ENCODE assay signal across 8 mouse cellular contexts in genomic region chr4:122995404-122996220, GRCm38 (mm10). TPM values are rescaled to one million over a fixed set of nuclear protein-coding genes. Genes with fewer than 3 reads are reported as not detected.
DNase-seq lines count a peak whose midpoint lies in the region; ATAC-seq and TF ChIP-seq lines count a peak whose summit lies in the region.

Mycl (plus strand) TSS chr4:122995652.

- no peak for TF ChIP-seq POLR2A in ES-Bruce4 (IDR thresholded peaks at IDR 0.05; ENCODE audit: insufficient read depth, low read length)

- no peaks in the 10 kb centered on the region for H3K9me3 ChIP-seq in ES-Bruce4 (replicated peaks; ENCODE audit: control insufficient read depth, insufficient read depth, low read length, poor library complexity, severe bottlenecking)
- H3K9me3 ChIP-seq in forebrain, embryonic 14.5 days (replicated peaks; ENCODE audit: control insufficient read depth, low read length), result no peaks in the 10 kb centered on the region
- no peaks in the 10 kb centered on the region for H3K9me3 ChIP-seq in liver, embryonic 14.5 days (ENCODE audit: control insufficient read depth, low read length)
- peaks cover 4% of the 10 kb centered on the region; the same call in 1 of the 2 replicates for H3K9me3 ChIP-seq in stomach, embryonic 16.5 days (replicated peaks; ENCODE audit: control insufficient read depth, low read length)

- WGBS in forebrain, embryonic 14.5 days, result under 1% methylated on average over 67 of the region's 69 CpGs
- WGBS in liver, embryonic 14.5 days (ENCODE audit: insufficient replicate concordance), result under 1% methylated on average over 67 of the region's 69 CpGs
- under 1% methylated on average over 65 of the region's 69 CpGs for WGBS in stomach, embryonic 16.5 days

- ATAC-seq in forebrain, embryonic 14.5 days, result peak; percentile 78
- peak; percentile 55 for ATAC-seq in liver, embryonic 14.5 days (ENCODE audit: insufficient read depth)
- peak; percentile 91 for ATAC-seq in stomach, embryonic 16.5 days (ENCODE audit: insufficient read depth, low FRiP score)

- no peaks in the 10 kb centered on the region for H3K27me3 ChIP-seq in ES-Bruce4 (ENCODE audit: control insufficient read depth, insufficient read depth, low read length, poor library complexity, severe bottlenecking)
- H3K27me3 ChIP-seq in forebrain, embryonic 14.5 days (replicated peaks; ENCODE audit: control insufficient read depth, insufficient read depth, low read length), result no peaks in the 10 kb centered on the region
- peaks cover 44% of the 10 kb centered on the region for H3K27me3 ChIP-seq in liver, embryonic 14.5 days (ENCODE audit: control insufficient read depth, insufficient read depth, low read length)
- H3K27me3 ChIP-seq in stomach, embryonic 16.5 days (ENCODE audit: control insufficient read depth, insufficient read depth, low read length), result no peaks in the 10 kb centered on the region

- peak within 1 kb of the TSS; percentile 73 for H3K4me2 ChIP-seq in forebrain, embryonic 14.5 days (ENCODE audit: low read length)
- peak within 1 kb of the TSS; percentile 66 for H3K4me2 ChIP-seq in liver, embryonic 14.5 days (ENCODE audit: low read depth)
- H3K4me2 ChIP-seq in stomach, embryonic 16.5 days (ENCODE audit: low read depth, low read length), result peak within 1 kb of the TSS; percentile 97

- peak within 1 kb of the TSS; percentile 88 for H3K4me3 ChIP-seq in ES-Bruce4 (ENCODE audit: low read depth, low read length)
- peak within 1 kb of the TSS; percentile 91 for H3K4me3 ChIP-seq in forebrain, embryonic 14.5 days (ENCODE audit: low read depth, low read length)
- H3K4me3 ChIP-seq in liver, embryonic 14.5 days (ENCODE audit: insufficient read depth in 1 of 2, low read depth in 2 of 2, low read length in 2 of 2), result peak within 1 kb of the TSS; percentile 36 to 53
- peak within 1 kb of the TSS; percentile 68 for H3K4me3 ChIP-seq in stomach, embryonic 16.5 days (replicated peaks; ENCODE audit: low read length)

- TF ChIP-seq EP300 in ES-Bruce4 (IDR thresholded peaks at IDR 0.05; ENCODE audit: insufficient read depth, low read depth, low read length), result no peak
- TF ChIP-seq EP300 in liver, embryonic 14.5 days (IDR thresholded peaks at IDR 0.05; ENCODE audit: low read depth), result no peak

- peak; percentile 81 for DNase-seq in cerebellum, adult 11 months
- peak; percentile 97 for DNase-seq in forebrain, embryonic 14.5 days (ENCODE audit: low spot score)
- peak; percentile 83 to 85 for DNase-seq in heart, postnatal 10 days
- DNase-seq in kidney, postnatal 4 days, result peak; percentile 92 to 93
- DNase-seq in liver, embryonic 14.5 days (ENCODE audit: low read depth in 3 of 3, low spot score in 3 of 3), result no peak
- peak; percentile 90 for DNase-seq in neural tube, embryonic 10.5 days (ENCODE audit: extremely low spot score, low spot score)

- no peaks in the 10 kb centered on the region for H3K36me3 ChIP-seq in ES-Bruce4 (ENCODE audit: control insufficient read depth, insufficient read depth, low read length, poor library complexity, severe bottlenecking)
- peaks cover 8% of the 10 kb centered on the region for H3K36me3 ChIP-seq in forebrain, embryonic 14.5 days (ENCODE audit: control insufficient read depth, insufficient read depth, low read length)
- H3K36me3 ChIP-seq in liver, embryonic 14.5 days (replicated peaks; ENCODE audit: control insufficient read depth, insufficient read depth, low read depth), result no peaks in the 10 kb centered on the region
- no peaks in the 10 kb centered on the region for H3K36me3 ChIP-seq in stomach, embryonic 16.5 days (ENCODE audit: control insufficient read depth, insufficient read depth, low read length)

- no peak within 1 kb of the TSS for H3K27ac ChIP-seq in ES-Bruce4 (ENCODE audit: insufficient read depth, low read length)
- H3K27ac ChIP-seq in forebrain, embryonic 14.5 days (ENCODE audit: low read depth, low read length), result peak within 1 kb of the TSS; percentile 94
- no peak within 1 kb of the TSS for H3K27ac ChIP-seq in liver, embryonic 14.5 days
- peak within 1 kb of the TSS; percentile 71 for H3K27ac ChIP-seq in stomach, embryonic 16.5 days (ENCODE audit: low read length)

- H3K9ac ChIP-seq in ES-Bruce4 (ENCODE audit: low read depth, poor library complexity, severe bottlenecking), result peak within 1 kb of the TSS; percentile 78
- H3K9ac ChIP-seq in forebrain, embryonic 14.5 days (ENCODE audit: low read length), result peak within 1 kb of the TSS; percentile 95
- no peak within 1 kb of the TSS for H3K9ac ChIP-seq in liver, embryonic 14.5 days (replicated peaks)
- H3K9ac ChIP-seq in stomach, embryonic 16.5 days (ENCODE audit: low read length), result peak within 1 kb of the TSS; percentile 84

- TF ChIP-seq CTCF in ES-Bruce4 (IDR thresholded peaks at IDR 0.05; ENCODE audit: low read depth, low read length), result peak; percentile 83
- peak; percentile 87 for TF ChIP-seq CTCF in liver, embryonic 14.5 days (IDR thresholded peaks at IDR 0.05; ENCODE audit: low read depth)

- intact Hi-C loops in heart, postnatal 10 days (cut with DNase I), result loop anchor here (1.0 kb wide), 1 partner anchor 88 kb away; no protein-coding TSS in a partner anchor

- H3K4me1 ChIP-seq in ES-Bruce4 (ENCODE audit: control insufficient read depth, insufficient read depth, low read length), result peaks cover 3% of the 10 kb centered on the region
- H3K4me1 ChIP-seq in forebrain, embryonic 14.5 days (ENCODE audit: control insufficient read depth, insufficient read depth, low read length), result peaks cover 15% of the 10 kb centered on the region
- 0 out of 4 replicates have a peak, but pooled peaks cover 0 to 2% of the 10 kb centered on the region in 2 experiments for H3K4me1 ChIP-seq in liver, embryonic 14.5 days (replicated peaks; ENCODE audit: control insufficient read depth in 2 of 2, insufficient read depth in 2 of 2, low read length in 1 of 2)
- H3K4me1 ChIP-seq in stomach, embryonic 16.5 days (ENCODE audit: control insufficient read depth, insufficient read depth, low read length), result peaks cover 10% of the 10 kb centered on the region

RNA-seq across cellular contexts. Expression of gene Mycl, which starts in this region (rescaled TPM):
- polyA plus RNA-seq in ES-Bruce4 (2011; ENCODE audit: insufficient read depth, insufficient read length, low read depth, missing spikeins), result 16.8 and 17.1 TPM in 2 replicates
- 70.5 and 77.4 TPM in 2 replicates for polyA plus RNA-seq in forebrain, embryonic 14.5 days (2014; fragmentation: Nextera tagmentation; extraction: Ambion mirVana)
- under 1 TPM; 0.22 to 0.84 TPM for total RNA-seq in heart, postnatal 10 days (2021)
- polyA plus RNA-seq in liver, embryonic 14.5 days (2012; rRNA removed), result 0.37 and 0.53 TPM in 2 replicates
- polyA plus RNA-seq in liver, embryonic 14.5 days (2014; fragmentation: Nextera tagmentation; extraction: Ambion mirVana), result 0.44 and 0.52 TPM in 2 replicates
- 13.0 and 13.8 TPM in 2 replicates for polyA plus RNA-seq in stomach, embryonic 16.5 days (2015; fragmentation: Nextera tagmentation; extraction: Ambion mirVana)

Comparison
In these comparisons a context has a peak if more than half of its experiments do, and no peak if none do; other contexts are left out.
1. Peak in DNase-seq in heart, postnatal 10 days; RNA of the gene not detected or under 1 TPM.
2. Peak in ATAC-seq, H3K4me3 ChIP-seq and H3K4me2 ChIP-seq in liver, embryonic 14.5 days; RNA of the gene not detected or under 1 TPM.
3. H3K27ac ChIP-seq: peak in forebrain, embryonic 14.5 days (single experiment) and stomach, embryonic 16.5 days (single experiment); none in ES-Bruce4 (single experiment) and liver, embryonic 14.5 days (single experiment).
4. DNase-seq: peak in cerebellum, adult 11 months (single experiment), forebrain, embryonic 14.5 days (single experiment), kidney, postnatal 4 days (2 of 2) and neural tube, embryonic 10.5 days (single experiment); none in liver, embryonic 14.5 days (0 of 3).
5. Peak in every context shown above with its lines, with median percentiles within 50 percentile points of each other: H3K4me3 ChIP-seq, ATAC-seq and H3K4me2 ChIP-seq.